Mouse (Mus musculus): ENCODE measurements at regions not wholly inside any gene's neighbourhood (a gene's known extent, or its start where the extent isn't known, plus 50 kb on each side); places are given as distances from the start of the nearest gene placed in this dataset.

GRCm38 (mm10) chr15:70920138-70920537 lies 2914.2 kb upstream of the Gm6569 start:
- no peak for TF ChIP-seq CTCF (IDR thresholded peaks at IDR 0.05; ENCODE audit: low read depth)
- TF ChIP-seq EP300 (IDR thresholded peaks at IDR 0.05; ENCODE audit: low read depth), result no peak
